Mouse (Mus musculus) heart, postnatal 14 days (tissue): Measurements from ENCODE around the gene Arel1. TPM values are rescaled to one million over a fixed set of nuclear protein-coding genes. Genes with fewer than 3 reads are reported as not detected.

Source experiments
- DNase-seq, 2 experiments: peaks; one replicate each; pipeline ENCODE4 v3.0.0; 2021 to 2022
- intact Hi-C: fragments of 180-260 bp; cut with DNase I; formaldehyde crosslinking; loops from one replicate; pipeline ENCODE4 v1.15.1; 2025
- long read RNA-seq, 2 experiments: library from polyadenylated mRNA; stranded (forward); transcript quantifications; one replicate each; pipeline ENCODE4 v2.0.0; 2021
- total RNA-seq, 2 experiments: library from RNA; stranded (reverse); gene quantifications; 2 replicates each; pipeline ENCODE4 v1.2.3; 2021

Gene Arel1
- total RNA-seq = 10 to 100 TPM; 33.6 to 38.9 TPM
- long read RNA-seq, experiment 1, full-length matches to known transcripts = 4 of 19 reads
- long read RNA-seq, experiment 1, partial matches to known transcripts = 7 of 19 reads
- long read RNA-seq, experiment 1, other reads (novel, unspliced or antisense) = 8 of 19 reads
- long read RNA-seq, experiment 2, full-length matches to known transcripts = 2 of 19 reads
- long read RNA-seq, experiment 2, partial matches to known transcripts = 11 of 19 reads
- long read RNA-seq, experiment 2, other reads (novel, unspliced or antisense) = 6 of 19 reads

DNA sequence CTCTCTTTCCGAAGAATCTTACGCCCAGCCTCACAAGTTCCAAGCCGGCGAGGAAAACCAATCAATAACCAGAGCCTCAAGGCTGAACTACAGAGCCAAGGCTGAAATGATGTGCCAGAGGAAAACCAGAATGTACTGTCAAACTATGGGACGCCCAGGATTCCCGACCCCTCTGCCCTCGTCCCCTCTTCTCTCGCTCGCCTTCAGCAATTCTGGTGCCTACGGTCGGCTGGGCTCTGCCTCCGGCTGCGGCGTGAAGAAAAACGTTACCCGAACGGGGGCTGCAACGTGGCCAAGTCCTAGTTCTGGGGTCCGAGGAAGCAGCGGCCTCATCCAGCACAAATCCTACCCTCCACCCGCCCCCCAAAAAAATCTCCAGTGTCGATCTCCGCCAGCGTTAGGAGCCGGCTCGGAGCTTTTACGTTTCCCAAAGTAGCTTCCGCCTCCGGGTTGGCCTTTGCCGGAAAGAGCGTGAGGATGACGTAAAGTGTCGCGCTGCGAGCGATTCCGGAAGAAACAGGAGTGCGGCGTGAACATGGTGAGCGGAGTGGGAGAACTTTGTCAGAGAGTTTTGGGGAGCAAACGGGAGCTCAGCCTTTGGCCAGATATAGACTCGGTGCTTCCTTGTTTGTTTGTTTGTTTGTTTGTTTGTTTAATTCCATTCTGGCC lies at the start of gene Arel1, which contains the start of gene Fcf1:
TSS of gene Arel1 (minus strand) at position 473 of the 669 bp plus-strand sequence.
TSS of gene Fcf1 (plus strand) at position 470 of the 669 bp plus-strand sequence.
- peak; percentile 85 to 90 for DNase-seq
- intact Hi-C loops = no loop called here

DNA sequence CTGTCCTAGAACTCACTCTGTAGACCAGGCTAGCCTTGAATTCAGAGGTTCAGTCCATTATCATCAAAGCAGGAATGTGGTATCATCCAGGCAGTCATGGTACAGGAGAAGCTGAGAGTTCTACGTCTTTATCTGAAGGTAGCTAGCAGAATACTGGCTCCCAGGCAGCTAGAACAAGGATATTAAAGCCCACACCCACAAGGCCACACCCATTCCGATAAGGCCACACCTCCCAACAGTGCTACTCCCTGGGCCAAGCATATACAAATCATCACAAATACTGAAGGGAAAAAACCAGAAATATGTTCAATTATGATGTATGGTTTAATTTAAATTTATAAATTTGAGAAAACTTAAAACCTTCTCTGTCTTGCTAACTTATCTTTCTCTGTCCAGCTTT lies 41.5 kb upstream of the Arel1 start:
- no peak for DNase-seq

DNA sequence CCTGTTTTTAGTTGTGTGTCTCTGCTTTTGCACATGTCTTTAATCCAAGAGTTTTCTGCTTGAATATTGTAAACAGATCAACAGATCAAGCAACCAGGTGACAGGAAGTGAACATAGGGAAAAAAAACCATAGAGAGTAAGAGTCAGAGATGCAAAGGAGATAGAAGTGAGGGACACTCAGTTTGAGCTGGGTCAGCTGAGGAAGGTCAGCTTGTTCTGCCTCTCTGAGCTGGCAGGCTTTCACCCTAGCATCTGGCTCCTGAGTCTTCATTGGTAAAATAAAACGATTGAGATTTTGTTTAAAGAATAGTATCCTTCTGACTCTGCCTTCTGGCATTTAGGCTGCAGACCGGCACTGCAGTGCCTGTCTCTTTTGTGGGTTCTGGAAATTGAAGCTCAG lies 39.8 kb upstream of the Arel1 start:
- intact Hi-C loops = no loop called here
- no peak for DNase-seq

More for the DNA sequence above, 41.5 kb upstream of the Arel1 start:
- intact Hi-C loops = no loop called here

DNA sequence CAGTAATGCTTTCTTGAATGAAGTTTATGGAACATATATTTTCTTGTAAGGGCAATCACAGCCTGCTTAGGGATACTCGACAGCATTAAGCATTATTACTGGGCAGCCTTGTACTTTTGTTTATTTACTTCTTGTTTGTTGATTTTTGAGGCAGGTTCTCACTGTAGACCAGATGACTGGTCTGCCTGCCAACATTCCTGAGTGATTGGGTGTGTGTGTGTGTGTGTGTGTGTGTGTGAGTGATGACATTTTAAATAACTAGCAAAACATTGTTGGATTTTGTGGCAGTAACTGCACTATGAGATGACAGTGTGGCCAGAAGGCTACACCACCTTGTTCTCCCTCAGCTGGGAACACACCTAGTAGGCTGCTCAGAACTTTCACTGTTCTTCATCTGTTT lies 39.1 kb upstream of the Arel1 start:
- intact Hi-C loops = no loop called here

DNA sequence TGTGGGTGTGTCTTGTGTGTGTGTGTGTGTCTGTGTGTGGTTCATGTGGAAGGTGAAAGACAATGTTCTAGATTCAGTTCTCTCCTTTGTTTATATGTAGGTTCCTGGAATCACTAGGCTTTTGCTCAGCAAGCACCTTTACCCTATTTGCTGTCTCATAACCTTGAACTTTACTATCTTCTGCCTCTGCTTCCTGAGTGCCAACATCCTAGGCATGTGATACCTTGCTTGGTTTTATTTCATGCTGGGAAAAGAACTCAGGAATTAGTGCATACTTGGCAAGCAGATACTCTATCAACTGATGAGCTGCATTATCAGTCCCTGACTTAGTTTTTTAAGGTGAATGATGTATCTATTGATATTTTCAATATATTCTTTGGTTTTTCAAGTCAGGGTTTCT lies 36.3 kb upstream of the Arel1 start:
- intact Hi-C loops = no loop called here

More for the DNA sequence above, 39.1 kb upstream of the Arel1 start:
- DNase-seq = peak in 1 of 2 experiments; percentile 13

DNA sequence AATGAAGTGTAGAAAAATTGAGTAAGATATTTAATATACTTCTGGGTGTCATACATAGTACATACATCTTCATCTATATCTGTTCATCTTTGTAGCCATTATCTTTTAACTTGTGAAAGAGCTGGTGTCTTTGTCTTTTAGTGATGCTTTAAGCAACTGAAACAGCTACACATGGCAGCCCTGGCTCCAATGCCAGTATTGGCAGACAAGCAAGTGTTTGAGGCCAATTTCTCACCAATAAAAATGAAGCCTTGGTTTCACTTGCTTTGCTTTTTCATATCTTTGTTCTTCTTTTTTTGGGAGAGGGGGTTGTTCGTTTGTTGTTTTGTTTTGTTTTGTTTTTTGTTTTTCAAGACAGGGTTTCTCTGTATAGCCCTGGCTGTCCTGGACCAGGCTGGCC lies 35.5 kb upstream of the Arel1 start:
- intact Hi-C loops = no loop called here
- no peak for DNase-seq

More for the DNA sequence above, 36.3 kb upstream of the Arel1 start:
- no peak for DNase-seq

DNA sequence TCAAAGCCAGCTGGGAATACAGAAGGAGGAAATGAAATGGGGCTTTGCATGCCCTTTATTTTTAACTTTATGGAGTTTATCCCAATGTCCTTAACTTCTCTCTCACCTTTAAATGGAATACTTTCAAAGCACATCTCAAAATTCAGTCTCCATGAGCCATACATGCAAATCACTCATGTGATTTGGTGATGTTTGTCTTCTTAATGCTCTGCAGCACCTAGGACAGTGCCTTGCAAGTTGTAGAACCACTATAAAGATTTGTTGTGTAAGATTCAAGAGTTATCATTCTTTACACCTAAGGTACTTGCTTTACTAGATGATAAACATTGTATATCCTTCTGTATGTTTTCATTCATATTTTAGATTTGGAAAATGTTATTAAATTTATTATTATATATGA lies 28.4 kb upstream of the Arel1 start:
- no peak for DNase-seq
- intact Hi-C loops = no loop called here

DNA sequence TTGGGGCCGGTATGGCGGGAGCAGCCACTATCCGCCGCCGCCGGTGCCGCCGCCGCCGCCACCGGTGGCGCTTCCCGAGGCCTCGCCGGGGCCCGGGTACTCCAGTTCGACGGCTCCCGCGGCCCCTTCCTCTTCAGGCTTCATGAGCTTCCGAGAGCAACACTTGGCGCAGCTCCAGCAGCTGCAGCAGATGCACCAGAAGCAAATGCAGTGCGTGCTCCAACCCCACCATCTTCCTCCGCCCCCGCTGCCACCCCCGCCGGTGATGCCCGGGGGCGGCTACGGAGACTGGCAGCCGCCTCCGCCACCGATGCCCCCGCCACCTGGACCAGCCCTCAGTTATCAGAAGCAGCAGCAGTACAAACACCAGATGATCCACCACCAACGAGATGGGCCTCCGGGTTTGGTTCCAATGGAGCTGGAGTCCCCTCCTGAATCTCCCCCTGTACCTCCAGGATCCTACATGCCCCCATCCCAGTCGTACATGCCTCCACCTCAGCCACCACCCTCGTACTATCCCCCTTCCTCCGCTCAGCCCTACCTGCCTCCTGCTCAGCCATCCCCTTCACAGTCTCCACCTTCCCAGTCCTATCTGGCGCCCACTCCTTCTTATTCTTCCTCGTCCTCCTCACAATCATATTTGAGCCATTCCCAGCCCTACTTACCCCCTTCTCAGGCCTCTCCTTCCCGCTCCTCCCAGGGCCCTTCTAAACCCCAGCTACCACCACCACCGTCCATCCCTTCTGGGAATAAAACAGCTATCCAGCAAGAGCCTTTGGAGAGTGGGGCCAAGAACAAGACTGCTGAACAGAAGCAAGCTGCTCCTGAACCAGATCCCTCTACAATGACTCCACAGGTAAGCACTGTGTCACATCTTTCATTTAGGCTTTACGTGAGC lies 26.1 kb upstream of the Arel1 start:
- intact Hi-C loops = no loop called here
- DNase-seq = peak in 1 of 2 experiments; percentile 54

DNA sequence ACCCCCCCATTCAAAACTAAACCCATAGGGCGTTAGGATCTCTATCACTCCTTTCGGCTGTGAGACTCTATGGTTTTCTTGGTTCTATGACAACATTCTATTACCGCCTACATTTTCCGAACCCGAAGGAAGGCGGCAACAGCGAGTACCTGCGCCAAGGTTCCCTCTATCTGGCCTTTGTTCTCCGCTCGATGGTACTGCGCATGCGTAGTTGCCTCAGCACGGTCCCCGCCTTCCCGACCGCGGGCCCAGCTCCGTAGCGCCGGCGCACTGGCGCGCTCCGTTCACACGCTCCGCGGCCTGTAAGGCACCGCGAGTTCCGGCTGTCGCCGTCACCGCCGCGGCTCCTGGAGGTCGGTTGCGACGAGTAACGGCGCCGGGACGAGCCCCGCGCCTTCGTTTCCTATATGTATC lies 25.4 kb upstream of the Arel1 start, which contains the start of gene Ylpm1:
TSS of gene Ylpm1 (plus strand) at position 239 of the 414 bp plus-strand sequence.
- intact Hi-C loops = no loop called here
- DNase-seq = peak; percentile 98

DNA sequence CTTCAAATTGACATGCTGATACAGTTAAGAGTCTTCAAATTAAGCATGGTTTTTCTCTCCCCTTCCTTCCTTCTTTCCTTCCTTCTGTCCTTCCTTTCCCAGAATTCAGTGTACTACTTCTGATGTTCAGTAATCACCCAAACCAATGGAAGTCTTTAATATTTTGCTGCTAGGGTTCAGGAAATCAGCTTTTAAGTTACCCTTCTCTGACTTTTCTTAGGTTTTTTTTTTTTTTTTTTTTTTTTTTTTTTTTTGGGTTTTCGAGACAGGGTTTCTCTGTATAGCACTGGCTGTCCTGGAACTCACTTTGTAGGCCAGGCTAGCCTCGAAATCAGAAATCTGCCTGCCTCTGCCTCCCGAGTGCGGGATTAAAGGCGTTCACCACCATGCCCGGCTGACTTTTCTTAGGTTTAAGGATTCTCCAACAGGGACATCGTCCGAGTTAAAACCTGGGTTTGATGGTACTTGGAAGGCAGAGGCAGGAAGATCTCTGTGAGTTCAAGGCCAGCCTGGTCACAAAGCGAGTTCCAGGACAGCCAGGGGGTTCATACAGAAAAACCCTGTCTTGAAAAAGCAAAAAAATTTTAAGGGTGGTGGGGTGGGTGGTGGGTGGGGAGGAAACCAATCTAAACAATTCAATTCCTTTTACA lies 24.5 kb upstream of the Arel1 start:
- DNase-seq = no peak
- intact Hi-C loops = no loop called here

DNA sequence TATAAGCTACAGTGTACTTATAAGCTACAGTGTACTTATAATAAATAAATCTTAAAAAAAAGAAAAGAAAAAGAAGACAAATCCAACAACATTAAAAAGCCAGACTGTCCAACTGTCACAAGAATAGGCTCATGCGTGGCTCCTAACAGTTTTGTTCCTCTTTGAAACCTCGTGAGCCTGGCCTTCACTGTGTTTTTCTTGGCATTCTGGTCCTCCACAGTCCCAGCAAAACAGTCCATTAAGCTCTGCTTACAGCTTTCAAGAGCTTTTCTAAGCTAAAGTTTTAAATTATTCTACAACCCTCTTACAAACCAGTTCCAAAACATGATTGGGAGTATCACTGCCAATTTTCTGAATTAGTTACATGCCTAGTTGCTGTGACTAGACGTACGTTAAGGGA lies 18.8 kb upstream of the Arel1 start:
- peak in 1 of 2 experiments; percentile 14 for DNase-seq
- intact Hi-C loops = no loop called here

DNA sequence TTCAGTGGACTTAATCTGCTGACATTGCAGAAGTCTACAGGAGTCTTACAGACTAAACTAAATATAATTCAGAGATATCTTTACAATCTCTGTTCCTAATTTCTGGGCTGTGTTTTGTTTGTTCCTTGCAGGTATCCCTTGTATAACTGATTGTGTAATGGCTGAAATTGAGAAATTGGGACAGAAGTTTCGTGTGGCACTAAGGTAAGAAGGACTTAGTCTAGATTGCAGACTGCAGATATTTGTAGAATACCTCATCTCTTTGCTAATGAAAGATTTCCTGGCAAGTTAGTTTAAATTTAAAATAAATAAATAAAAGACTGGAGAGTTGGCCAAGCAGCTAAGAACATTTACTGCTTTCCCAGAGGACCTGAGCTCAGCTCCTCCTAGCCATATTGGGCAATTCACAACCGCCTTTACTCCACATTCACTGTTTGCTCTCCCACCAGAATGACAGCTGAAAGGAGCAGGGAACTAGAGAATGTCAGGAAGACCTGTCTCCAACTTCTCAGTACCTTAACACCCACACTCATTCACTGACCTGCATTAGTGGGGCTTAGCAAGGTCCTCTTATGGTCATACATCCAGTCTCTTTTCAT lies 8.7 kb upstream of the Arel1 start:
- intact Hi-C loops = no loop called here
- no peak for DNase-seq

DNA sequence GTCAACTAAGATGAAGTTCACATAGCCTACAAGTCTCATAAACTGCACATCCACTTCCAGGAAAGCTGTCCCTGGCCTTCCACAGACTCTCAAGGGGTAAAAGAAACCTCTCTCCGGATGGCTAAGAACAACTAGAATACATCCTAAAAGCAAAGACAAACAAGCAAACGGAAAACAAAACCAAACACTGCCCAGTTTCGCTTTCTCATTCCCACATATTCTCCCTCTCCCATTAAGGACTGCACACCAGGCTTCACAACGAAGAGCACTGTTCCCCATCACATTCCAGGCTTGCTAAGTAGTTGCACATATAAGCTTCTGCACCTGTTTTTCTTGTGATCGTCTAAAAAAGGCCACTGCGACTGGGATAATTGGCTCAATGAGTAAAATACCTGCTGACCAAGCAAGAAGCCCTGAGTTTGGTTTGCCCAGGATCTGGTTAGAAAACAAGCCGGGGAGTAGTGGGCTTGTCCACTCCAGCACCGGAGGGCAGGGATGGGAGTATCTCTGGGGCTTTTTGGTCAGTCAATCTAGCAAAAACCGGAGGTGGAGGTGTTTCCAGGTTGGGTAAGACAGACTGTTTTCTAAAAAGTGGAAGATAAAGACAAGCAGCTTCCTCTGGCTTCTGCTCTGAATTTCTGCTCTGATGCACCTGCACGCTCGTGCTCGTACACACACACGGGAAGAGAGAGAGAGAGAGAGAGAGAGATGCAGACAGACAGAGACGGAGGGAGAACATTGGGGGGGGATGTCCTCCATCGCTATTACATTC lies 858 bp downstream of the Arel1 start:
- DNase-seq = no peak
- intact Hi-C loops = loop anchor here (10.0 kb wide), 1 partner anchor 185 kb away; no protein-coding TSS in a partner anchor

DNA sequence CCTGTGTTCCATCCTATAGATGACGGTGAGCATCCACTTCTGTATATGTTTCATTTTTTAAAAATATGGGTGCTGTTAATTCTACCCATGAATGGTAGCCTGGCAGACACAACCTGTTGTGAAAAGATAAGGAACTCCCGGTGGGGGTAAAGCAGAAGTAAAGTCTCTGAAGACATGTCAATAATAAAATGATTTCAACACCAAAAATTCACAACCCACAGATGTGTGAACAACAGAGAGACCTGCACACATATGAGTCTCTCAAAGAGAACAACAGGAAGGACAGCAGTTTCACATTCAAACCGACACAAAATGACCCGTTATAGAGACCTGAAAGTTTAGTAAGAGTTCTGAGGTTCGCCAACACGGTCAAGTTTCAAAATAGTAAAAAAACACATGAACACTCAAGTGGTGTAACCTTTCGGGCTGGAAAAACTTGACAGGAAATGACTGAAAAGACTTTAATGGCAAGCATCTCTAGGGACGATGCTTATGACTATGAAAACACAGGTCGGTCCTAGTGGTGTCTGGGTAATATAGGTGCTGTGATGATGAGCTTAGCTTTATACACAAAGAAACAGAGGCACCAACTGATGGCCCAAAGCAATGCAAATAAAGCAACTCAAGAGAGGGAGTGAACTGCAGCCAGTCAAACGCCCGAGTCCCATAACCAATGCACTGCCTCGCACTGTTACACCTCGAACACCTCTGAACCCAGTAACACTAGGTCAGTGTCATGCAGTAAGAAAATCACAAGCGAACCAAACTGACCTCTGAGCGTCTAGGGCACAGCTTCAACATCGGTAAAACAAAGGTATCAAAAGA lies 1.7 kb downstream of the Arel1 start:
- intact Hi-C loops = loop anchor here (10.0 kb wide), 1 partner anchor 184 kb away; no protein-coding TSS in a partner anchor
- no peak for DNase-seq

DNA sequence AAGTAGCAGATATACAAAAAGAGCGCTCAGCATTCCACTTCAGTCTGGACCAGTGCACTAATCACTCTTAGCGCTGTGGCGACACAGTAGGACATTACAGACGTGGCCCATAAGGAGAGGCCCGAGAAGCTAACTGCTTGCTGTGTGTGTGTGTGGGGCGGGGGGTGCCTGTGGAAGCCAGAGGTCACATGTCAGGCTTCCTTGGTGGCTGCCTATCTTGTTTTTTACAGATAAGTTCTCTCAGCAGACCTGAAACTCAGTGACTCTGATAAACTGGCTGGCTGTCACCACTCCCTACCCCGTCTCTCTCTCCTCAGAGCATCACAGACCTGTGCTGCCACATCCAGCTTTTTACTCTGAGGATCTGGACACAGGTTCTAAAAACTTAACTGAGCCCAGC lies 8.1 kb downstream of the Arel1 start:
- intact Hi-C loops = loop anchor here (10.0 kb wide), 1 partner anchor 178 kb away; no protein-coding TSS in a partner anchor
- no peak for DNase-seq

DNA sequence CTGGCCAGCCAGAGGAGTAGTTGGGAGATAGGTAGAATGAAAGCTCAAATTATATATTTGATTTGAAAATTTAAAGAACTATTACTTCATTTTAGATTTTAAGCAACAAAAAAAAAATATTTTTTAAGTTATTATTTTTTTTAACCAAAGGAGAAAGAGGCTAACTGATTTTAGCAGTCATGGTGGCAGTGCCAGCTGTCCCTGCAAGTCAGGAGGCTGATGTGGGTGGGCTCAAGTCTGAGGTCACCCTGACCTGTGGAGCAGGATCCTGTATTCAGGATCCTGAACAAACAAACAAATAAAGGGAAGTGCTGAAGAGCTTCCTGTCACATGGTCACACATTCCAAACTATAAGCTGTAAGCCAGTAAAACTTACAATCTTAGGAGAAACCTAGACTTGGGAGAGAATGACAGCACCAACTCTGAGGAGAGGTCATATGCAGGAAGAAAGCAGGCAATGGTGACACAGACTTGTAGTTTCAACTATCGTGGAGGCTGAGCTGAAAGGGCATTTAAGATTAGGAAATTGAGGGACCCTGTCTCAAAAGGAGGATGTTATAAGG lies 11.8 kb downstream of the Arel1 start:
- no peak for DNase-seq
- intact Hi-C loops = no loop called here

DNA sequence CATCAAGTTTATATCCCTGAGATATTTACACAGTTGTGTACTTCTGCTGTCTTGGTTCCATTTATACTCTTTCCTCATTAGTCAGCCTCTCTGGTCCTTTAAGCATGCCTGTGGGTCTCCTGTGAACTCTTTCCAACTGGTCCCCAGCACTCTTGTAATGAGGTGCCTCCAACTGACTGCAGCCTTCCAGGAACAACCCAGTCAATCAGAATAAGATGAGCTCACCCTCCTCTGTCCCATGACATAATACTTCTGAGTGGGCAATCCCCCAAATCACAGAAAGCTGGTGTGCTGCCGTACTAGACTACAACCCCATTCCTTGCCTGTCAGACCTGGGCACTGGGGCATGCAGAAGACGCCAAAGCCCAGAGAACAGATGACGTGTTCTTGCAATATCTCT lies 14.4 kb downstream of the Arel1 start:
- intact Hi-C loops = no loop called here
- no peak for DNase-seq

DNA sequence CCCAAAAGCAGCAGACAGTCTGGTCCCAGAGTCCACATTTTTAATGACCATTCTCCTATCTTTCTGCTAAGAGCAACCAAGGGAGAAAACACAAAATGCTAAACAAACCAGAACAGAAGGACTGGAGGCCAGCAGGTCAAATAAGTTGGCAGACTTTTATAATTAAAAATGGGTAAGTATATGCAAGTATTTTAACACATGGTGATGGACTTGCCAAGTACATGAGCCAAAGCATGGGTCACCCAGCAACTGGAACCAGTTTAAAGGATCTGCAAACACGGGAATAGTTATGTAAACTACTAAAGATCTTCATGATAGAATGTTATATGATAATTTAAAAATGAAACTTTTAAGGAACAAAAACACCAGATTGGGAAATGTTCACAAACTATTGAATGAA lies 18.3 kb downstream of the Arel1 start:
- no peak for DNase-seq
- intact Hi-C loops = no loop called here
